Mouse (Mus musculus) cortical plate, adult 2 months (tissue): ENCODE data around the gene Gm45716. TPM values are rescaled to one million over a fixed set of nuclear protein-coding genes. Genes with fewer than 3 reads are reported as not detected.

Experiments
- H3K27ac ChIP-seq: fragments of 200-500 bp; 2 replicates; pipeline ENCODE4 v1.5.1; 2012; ENCODE audit warnings: low read length, control low read depth, inconsistent platforms; ENCODE audit not compliant: insufficient read depth
- H3K4me1 ChIP-seq: fragments of 200-500 bp; 2 replicates; pipeline ENCODE4 v1.6.1; 2011; ENCODE audit warnings: low read length; ENCODE audit not compliant: control insufficient read depth, insufficient read depth
- H3K4me3 ChIP-seq: fragments of 200-500 bp; 2 replicates; pipeline ENCODE4 v1.5.1; 2011; ENCODE audit warnings: mild to moderate bottlenecking, low read length, control low read depth; ENCODE audit not compliant: insufficient read depth
- CTCF ChIP-seq: fragments of 200-500 bp; IDR thresholded peaks from 2 replicates; pipeline ENCODE4 v1.5.1; 2011; ENCODE audit warnings: mild to moderate bottlenecking, control low read depth, low read length; ENCODE audit not compliant: insufficient read depth; ENCODE audit errors: extremely low read depth
- POLR2A ChIP-seq: fragments of 200-500 bp; IDR thresholded peaks from 2 replicates; pipeline ENCODE4 v1.6.1; 2011; ENCODE audit warnings: mild to moderate bottlenecking, low read length, control low read depth; ENCODE audit not compliant: insufficient read depth; ENCODE audit errors: extremely low read depth
- polyA plus RNA-seq: library from polyadenylated mRNA; depleted of rRNA; stranded (reverse); fragments of >200 nt; gene quantifications from 2 replicates; pipeline ENCODE4 v1.2.3, GENCODE M21; 2012

The Gm45716 gene
- polyA plus RNA-seq, 1 experiment = 13.3 TPM

DNA sequence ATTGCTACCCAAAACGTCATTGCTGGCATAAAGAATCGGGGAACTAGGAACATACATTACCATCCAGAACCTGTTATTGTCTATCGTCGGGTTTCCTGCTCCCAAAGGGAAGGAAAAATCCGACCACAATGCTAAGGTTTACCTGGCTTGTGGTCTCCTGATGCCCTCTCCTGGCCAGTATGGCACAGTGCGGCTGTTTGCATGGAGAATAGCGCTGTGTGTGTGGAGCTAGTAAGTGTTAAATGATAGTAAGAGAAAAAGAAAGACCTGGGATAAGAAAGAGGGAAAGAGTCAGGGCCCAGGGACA lies 17.5 kb upstream of the Gm45716 start:
- Histone ChIP-seq H3K27ac (no peak overlapping the region), H3K4me1 (no peaks in the 10 kb centered on the region), H3K4me3 (no peak overlapping the region)
- TF ChIP-seq POLR2A (no peak), CTCF (peak; percentile 100)

DNA sequence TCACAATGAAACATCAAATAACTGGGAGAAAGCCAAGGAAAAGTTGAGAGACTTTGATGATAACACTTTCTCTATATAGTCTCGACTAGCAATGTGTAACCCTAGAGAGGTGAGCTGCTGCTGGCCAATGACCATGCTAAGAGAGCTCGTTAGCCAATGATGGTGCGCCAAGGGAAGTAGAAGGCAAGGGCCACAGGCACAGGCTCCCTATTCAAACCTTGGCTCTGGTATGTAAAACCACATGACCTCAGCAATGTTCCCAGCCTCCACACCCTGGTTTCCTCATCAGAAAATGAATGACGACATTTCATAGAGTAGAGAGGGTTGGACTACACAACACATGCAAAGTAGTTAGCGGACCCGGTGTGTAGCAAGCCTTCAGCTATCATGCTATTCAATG lies 15.2 kb upstream of the Gm45716 start:
- no peak overlapping the region for H3K4me3 ChIP-seq
- TF ChIP-seq CTCF (no peak), POLR2A (no peak)
- H3K27ac ChIP-seq = no peak overlapping the region
- no peaks in the 10 kb centered on the region; the same call in 1 of the 2 replicates for H3K4me1 ChIP-seq

DNA sequence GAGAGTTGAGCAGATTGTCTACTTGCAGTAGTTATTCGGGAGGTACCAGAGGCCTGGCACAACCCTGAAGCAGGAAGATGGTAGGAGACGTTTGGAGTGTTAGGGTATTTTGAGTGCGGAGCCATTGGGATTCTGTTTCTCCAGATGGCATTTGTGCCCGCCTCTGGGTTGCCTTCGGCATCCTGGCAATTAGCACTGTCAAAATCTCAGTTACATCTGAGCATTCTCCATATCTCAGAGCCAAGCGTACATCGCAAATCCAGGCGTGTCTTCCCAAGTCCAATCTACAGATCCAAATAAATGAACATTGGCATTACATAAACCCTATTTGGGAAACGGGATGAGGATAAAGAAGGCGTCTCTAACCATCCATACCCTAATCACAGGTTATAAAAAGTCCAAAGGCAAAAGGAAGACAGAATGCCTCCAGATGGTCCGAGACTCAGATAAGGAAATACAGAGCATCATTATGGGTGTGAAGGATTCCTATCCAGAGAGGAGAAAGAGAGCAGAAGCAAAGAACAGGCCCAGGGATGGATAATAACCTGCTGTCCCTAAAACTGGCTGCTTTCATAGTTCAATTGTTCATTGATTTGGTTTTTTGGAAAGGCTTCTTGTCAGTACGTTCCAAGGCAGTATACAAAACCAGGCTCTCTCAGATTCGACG lies 11.7 kb upstream of the Gm45716 start:
- H3K27ac ChIP-seq = no peak overlapping the region
- TF ChIP-seq CTCF = no peak
- no peaks in the 10 kb centered on the region; the same call in 1 of the 2 replicates for H3K4me1 ChIP-seq
- H3K4me3 ChIP-seq = no peak overlapping the region

DNA sequence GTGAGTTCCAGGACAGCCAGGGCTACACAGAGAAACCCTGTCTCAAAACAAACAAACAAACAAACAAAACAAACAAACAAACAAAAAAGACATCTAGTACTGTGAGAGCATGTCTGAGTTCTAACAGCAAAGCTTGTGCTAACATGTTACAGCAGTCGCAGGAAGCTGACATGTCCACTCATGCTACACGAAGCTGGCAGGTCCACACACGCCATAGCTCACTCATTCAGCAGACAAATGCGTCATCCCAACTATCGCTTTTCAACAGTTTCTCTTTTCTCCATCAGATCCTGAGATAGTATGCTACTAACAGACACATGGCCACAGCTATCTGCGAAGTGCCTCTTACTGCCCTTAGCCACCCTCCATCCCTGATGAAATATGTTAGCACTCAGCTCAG lies 10.1 kb upstream of the Gm45716 start:
- Histone ChIP-seq H3K4me1 (no peaks in the 10 kb centered on the region; the same call in 1 of the 2 replicates), H3K27ac (no peak overlapping the region), H3K4me3 (no peak overlapping the region)
- TF ChIP-seq CTCF (no peak), POLR2A (no peak)

- no peak overlapping the region for H3K4me3 ChIP-seq
- no peak for TF ChIP-seq POLR2A
- peak; percentile 51 for TF ChIP-seq CTCF
- no peaks in the 10 kb centered on the region; the same call in 1 of the 2 replicates for H3K4me1 ChIP-seq
- H3K27ac ChIP-seq = no peak overlapping the region
Observed at GRCm38 (mm10) chr11:90183361-90183760, 4.1 kb upstream of the Gm45716 start.

GRCm38 (mm10) chr11:90184756-90185155 lies 2.7 kb upstream of the Gm45716 start:
- no peak overlapping the region for H3K27ac ChIP-seq
- no peak overlapping the region for H3K4me3 ChIP-seq
- no peaks in the 10 kb centered on the region; the same call in 1 of the 2 replicates for H3K4me1 ChIP-seq
- TF ChIP-seq POLR2A = no peak
- no peak for TF ChIP-seq CTCF

GRCm38 (mm10) chr11:90190156-90190555 lies 2.7 kb downstream of the Gm45716 start:
- H3K27ac ChIP-seq = no peak overlapping the region
- TF ChIP-seq POLR2A = no peak
- no peak for TF ChIP-seq CTCF
- no peak overlapping the region for H3K4me3 ChIP-seq
- H3K4me1 ChIP-seq = no peaks in the 10 kb centered on the region

GRCm38 (mm10) chr11:90194946-90195345 lies 7.5 kb downstream of the Gm45716 start:
- Histone ChIP-seq H3K27ac (no peak overlapping the region), H3K4me3 (no peak overlapping the region), H3K4me1 (no peaks in the 10 kb centered on the region)
- no peak for TF ChIP-seq POLR2A
- no peak for TF ChIP-seq CTCF

- no peak for TF ChIP-seq POLR2A
- TF ChIP-seq CTCF = no peak
Observed at GRCm38 (mm10) chr11:90195756-90196520, 8.5 kb downstream of the Gm45716 start.

DNA sequence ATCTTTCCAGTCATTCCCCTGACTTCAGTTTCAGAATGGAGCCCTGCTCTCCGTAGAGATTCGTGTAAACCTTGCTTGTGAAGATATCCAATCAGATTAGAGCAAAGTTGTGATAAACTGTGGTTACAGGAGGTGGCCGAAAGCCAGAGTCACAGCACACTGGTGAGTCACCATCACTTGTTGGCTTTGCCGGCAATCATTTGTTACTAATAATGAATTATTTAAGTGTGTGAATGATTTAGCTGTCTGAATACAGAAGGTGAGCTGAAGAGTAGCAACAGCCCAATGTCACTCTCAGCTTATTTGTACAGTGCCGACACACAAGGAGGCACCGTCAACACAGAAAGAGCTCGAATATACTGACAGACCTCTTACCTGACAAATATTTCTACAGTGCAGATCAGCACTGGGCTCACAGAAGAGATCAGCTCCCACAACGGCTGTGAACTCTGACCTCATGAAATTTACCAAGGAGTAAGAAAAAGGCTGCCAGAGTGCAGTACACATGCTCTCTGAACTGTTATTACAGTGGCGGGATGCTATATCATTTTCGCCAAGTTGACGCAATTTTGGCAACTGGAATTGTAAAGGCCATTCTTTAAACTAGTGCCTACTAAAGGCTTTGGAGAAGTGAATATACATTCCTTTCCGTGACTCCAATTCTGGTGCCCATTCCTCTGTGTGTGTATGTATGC lies 9.2 kb downstream of the Gm45716 start:
- no peak overlapping the region for H3K27ac ChIP-seq
- no peaks in the 10 kb centered on the region for H3K4me1 ChIP-seq
- H3K4me3 ChIP-seq = no peak overlapping the region
- TF ChIP-seq POLR2A = no peak
- no peak for TF ChIP-seq CTCF

More at GRCm38 (mm10) chr11:90195756-90196520, 8.5 kb downstream of the Gm45716 start:
- no peaks in the 10 kb centered on the region for H3K4me1 ChIP-seq
- no peak overlapping the region for H3K27ac ChIP-seq
- H3K4me3 ChIP-seq = no peak overlapping the region
